Mouse (Mus musculus) ES-Bruce4 (cell line): Measurements from ENCODE around the gene Sned1.

Experiments
- CTCF ChIP-seq: IDR thresholded peaks from one replicate; pipeline ENCODE4 v1.8.1; 2011; ENCODE audit warnings: low read depth, low read length
- POLR2A ChIP-seq: IDR thresholded peaks from one replicate; pipeline ENCODE4 v1.8.1; 2011; ENCODE audit warnings: low read length; ENCODE audit not compliant: insufficient read depth

- no peak for TF ChIP-seq POLR2A
- no peak for TF ChIP-seq CTCF
These were observed 64.2 kb downstream of the Sned1 start for GRCm38 (mm10) chr1:93299791-93300190.
